Mouse (Mus musculus): ENCODE measurements around the gene Arsg.

Gene Arsg

DNA sequence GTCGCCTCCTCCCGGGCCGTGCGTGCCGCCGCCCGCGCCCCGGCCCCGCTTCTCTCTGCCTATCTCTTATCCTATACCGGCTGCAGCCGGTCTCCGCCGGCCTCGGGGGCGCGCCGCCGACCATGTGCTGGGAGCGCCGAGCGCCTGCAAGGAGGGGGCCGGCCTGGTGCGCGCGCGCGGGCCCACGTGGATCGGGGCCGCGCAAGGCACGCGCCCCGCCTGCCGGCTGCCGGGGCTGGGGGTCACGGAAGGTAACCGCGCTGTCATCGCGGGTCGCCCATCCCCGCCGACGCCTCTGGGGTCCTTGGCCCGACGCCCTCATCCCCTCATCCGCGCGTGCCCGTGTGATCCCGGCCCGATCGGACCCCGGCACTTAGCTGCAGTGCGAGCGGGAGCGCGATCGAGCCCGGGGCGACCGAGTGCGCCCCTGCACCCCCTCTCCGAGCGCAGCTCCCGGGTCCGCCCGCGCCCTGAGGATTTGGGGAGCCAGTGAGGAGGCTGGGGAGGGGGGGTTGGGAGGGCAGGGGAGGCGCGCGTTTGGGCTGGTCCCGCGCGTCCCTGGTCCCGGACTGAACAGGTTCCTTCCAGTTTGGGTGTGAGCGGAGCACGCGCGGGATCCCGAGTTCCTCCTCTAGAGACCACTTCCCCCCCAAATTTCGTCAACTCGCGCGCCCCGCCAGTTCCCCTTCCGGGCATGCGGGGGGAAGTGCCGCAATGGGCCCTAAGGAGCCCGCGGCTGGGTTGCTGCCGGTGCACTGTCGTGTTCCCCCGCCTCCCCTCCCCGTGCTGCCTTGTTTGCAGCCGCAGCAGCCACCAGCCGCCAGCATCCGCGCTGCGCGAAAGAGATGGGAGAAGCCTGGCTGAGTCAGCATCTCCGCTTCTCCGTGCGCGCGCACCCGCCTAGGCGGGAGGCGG is at the start of gene Arsg, which contains the start of gene Slc16a6:
Gene Arsg, plus strand, starts transcription at position 204 of the 915 bp plus-strand sequence.
Gene Slc16a6, minus strand, starts transcription at position 428 of the 915 bp plus-strand sequence.
- peak; percentile 84 to 91 for DNase-seq

DNA sequence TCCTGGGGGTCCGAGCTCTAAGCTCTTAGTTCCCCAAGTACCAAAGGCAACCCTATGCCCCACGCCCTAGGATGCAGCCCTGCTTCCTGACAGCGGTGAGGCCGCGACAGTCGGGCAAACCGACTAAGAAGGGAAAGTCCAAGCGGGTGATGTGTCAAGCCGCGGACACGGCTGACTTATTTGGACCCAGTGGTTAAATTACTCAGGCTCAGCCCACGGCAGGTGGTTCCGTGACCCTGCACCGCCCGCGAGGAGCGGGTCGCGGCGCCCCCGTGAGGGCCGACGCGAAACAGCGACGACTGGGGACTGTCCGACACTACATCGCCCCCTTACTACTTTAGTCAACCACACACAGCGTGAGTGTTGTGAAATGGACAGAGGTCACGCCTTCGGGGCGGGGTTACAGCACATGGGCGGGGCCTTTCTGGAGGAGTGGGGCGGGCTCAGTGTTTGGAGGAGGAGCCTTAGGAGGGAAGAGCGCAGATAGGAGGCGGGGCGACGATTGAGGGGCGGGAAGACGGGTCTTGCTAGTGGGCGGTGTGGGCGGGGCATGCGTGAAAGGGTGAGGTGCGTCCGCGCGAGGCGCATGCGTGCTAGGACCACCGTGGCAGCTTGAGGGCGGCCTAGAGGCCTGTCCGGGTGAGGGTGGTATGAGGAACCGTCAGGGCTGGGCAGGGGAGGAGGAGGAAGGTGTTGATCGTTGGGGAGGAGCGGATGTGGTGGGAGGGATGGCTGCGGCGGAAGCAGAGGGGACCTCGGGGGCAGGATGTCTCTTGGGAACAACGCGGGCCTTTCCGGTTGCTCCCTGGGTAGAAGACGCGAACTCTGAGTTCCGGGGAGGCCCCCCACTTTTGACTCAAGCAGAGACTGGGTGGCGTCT is 47.5 kb upstream of the Arsg start, which contains the start of gene Amz2:
Gene Amz2, plus strand, starts transcription at position 555 of the 880 bp plus-strand sequence.
- peak; percentile 100 for DNase-seq

DNA sequence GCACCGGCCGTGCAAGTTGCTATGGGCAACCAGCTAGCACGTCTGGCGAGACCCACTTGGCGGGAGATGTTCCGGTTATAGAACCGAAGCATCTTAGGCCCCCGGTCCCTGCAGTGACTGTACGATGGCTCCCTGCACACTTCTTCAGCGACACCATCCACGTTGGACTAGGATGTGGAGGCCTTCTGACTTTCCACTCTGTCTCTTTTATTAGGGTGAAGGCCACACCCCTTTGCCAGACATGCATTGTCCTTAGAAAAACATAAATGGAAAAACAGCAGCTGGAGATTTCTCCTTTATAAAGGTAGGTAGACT is 46.9 kb upstream of the Arsg start:
- no peak for DNase-seq

DNA sequence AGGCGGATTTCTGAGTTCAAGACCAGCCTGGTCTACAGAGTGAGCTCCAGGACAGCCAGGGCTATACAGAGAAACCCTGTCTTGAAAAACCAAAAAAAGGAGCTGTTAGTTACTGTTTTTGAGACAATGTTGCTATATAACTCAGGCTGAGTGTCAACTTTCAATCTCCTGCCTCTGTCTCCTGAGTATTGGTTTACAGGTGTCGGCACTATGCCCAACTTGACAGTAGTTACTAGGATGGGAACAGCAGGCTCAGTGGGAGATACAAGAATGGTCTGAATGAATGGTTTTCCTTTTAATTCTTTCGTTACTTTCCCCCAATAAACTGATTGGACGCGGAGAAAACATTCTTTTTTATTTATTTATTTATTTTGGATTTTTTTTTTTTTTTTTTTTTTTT is 45.8 kb upstream of the Arsg start:
- DNase-seq = no peak

DNA sequence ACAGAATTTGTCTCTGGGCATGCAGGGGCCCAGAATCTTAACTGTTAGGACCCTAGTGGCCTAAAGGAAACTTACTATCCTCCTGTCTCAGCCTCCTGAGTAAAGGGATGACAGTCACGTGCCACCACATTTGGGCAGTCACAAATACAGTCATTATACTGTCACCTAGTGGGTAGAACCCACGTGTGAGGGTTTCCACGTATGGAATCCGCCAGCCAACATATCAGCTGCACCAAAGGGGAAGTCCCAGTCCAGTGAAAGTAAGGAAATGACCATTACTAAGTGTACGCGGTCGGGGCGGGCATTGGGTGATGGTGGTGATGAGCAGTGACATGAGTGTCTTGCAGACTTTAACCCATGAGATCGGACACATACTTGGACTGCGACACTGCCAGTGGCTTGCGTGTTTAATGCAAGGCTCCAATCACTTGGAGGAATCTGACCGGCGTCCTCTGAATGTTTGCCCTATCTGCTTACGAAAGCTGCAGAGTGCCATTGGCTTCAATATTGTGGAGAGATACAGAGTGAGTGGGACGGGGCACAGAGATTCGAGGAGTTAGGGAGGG is 38.9 kb upstream of the Arsg start:
- DNase-seq = no peak

DNA sequence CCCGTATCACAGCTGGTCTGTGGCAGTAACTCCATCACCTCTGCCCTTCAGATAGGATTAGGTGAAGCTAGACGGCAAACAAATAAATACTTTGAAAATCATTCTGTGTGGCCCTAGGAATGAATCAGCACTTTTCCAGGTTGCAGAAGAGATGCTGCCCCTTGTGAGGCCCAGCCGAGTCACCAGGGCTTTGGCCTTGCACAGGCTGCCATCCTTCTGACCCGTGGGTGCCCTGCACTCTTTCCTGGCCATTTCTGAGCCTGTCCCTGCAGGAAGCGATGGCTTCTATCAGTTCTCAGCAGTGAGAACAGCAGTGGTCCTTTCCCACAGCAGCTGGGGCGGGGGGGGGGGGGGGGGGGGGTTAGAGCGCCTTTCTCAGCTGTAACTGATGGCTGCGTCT is 36.3 kb upstream of the Arsg start:
- DNase-seq = no peak

DNA sequence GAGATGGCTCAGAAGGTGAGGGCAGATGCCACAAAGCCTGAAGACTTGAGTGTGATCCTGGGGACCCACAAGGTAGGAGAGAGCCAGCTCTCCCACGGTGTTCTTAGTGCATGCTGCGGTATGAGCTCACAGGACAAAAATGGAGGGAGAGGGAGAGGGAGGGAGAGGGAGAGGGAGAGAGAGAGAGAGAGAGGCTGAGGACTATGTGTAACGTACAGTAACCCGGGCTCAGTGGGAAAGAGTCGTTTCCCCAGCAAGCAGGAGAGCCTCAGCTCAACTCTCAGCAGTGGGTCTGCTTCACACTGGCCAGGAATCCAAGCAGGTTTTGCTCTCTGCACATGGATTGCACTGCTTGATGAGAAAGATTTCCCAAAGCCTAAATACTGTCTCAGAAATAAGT is 34.0 kb upstream of the Arsg start:
- DNase-seq = no peak

DNA sequence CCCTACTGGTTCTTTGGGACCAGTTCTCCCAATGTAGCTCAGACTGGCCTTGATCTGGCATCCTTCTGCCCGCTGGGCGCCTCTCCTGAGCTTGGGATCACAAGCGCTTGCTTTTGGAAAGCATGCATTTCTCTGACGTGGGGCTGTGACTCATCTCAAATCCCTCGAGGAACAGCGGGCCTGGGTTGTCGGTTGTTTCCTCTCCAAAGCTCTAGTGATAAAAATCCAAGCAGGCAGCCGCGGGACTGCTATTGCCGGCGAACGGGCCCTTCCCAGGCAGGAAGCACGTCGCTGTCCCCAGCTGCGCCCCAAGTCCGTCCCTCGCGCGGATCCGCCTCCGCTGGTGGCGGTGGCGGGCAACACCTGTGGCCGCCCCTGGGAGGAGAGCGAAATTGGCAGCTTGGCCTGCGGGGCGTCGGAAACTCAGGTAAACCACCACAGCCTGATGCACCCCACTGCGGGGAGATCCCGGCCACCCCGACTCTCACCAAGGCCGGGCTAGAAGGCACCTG is 33.3 kb upstream of the Arsg start:
- peak; percentile 80 to 87 for DNase-seq

DNA sequence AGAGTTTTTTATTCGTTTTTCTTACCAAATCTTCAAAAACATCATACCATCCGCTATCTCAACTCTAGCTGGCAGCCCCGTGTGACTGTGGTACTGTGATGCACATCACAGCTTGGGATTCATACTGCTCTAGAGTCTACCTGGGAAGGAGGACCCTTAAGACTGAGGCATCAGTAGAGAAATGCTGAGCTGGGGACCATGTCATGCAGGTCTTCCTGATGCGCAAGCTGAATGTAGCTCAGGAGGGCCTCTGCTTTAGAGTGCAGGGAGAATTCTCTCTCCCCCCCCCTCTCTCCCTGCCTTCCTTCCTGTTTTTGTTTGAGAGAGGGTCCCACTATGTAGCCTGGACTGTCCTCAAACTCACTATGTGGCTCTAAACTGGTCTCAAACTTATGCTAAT is 32.5 kb upstream of the Arsg start:
- DNase-seq = no peak

DNA sequence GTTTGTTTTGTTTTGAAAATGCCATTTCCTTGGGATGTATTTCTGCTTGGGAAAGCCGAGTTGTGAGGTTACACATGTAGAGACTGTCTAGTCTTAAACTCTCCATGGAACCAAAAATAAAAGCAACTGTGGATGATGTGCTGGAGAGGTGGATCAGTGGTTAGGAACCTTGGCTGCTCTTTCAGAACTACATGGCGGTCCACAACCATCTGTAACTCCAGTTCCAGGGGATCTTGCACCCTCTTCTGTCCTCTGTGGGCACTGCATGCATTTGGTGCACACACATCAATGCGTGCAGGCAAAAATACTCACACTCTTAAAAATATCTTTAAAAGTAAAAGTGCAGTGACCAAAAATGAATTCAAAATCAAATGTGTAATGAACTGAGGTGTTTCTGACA is 32.1 kb upstream of the Arsg start:
- peak; percentile 67 to 68 for DNase-seq

DNA sequence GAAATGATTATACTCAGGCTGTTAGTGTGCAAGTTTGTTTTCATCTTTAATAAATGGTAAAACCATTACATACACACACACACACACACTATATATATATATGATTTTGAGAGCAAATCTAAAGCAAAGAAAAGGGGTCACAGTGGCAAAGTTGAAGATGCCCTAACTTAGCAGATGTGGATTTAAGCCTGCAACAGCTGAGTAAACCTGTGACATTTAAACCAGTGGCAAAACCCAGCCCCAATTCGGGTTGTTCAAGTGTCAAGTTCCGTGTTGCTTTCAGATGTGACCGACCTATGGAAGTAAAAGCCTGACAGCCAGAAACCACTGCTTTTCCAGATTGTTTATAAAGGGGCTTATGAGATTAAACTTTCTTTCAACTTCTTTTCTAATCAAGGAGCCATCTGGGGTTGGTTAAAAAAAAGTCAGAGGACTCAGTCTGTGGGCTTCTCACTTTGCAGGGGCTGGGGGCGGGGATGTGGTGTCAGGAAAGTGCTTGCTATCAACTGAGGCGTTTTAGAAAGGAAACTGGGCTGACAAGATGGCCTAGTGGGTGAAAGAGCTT is 30.9 kb upstream of the Arsg start:
- DNase-seq = no peak

DNA sequence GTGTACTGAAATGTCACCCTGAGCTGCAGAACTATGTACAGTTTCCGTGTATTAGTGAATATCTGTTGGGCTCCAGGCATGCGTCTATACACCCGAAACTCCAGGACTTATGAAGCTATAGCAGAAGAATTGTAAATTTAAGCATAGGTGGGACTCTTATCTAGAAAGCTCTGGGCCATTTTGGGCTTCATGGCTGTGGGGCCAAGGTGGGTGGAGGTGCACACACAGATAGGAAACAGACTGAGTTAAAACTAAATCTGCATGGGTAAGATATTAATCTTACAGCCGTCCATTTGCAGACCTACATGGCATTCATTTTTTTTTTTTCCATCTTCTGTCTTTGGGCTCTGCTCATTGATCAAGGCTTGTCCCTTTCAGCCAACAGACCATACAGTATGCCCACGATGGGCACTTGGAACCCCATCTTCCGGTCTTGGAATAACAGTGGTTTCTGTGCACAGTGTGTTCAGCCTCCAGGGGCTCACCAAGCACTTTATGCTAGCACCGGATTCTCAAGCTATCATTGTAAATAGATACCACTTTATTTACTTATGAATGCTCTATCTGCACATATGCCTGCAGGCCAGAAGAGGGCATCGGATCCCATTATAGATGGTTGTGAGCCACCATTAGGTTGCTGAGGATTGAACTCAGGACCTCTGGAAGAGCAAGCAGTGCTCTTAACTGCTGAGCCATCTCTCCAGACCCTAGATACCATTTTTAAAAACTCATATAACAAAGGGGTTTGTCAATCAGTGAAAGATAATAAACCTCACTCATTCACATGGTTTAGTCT is 29.5 kb upstream of the Arsg start:
- DNase-seq = no peak

DNA sequence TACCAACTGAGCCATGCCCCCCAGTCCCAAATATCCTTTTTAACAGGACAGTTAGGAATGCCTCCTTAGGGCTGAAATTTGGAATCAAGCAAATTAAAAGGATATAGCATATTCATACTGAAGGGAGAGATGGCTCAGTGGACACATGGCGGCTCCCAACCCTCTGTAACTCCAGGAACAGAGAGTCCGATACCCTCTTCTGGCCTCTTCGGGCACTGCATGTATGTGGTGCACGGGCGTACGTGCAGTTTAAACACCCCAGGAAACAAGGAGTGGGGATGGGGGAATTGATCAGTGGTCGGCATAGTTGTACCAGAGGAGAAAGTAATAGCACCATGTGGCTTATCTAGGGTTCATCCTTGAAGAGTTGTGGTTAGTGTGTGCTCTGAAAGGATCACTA is 28.6 kb upstream of the Arsg start:
- peak; percentile 56 to 60 for DNase-seq

DNA sequence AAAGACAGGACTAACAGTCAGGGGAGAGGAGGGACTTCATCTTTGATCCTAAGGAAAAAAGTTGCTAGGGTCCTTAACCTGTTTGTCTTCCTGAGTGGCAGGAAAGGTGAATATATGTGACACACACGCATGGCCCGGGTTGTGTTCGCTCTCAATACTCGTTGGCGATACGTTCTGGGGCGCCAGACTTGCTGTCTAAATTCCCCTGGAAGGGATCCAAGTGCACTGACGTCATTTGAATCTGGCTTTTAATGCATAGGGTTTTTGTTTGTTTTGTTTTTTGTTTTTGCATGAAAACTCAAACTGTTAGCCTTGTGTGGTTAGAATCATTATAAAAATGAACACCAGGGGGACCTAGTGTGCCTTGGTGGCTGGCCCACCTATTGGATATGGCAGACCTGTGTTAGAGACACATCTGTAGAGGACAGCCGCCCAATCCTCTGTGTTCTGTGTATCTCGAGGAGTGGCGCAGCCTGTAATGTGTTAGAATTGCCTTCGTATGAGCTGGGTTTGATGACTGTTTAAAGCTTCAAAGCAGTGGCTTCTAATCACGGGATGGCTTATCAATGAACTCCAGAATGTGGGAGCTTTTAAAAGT is 27.6 kb upstream of the Arsg start:
- DNase-seq = peak in 1 of 2 experiments; percentile 31

DNA sequence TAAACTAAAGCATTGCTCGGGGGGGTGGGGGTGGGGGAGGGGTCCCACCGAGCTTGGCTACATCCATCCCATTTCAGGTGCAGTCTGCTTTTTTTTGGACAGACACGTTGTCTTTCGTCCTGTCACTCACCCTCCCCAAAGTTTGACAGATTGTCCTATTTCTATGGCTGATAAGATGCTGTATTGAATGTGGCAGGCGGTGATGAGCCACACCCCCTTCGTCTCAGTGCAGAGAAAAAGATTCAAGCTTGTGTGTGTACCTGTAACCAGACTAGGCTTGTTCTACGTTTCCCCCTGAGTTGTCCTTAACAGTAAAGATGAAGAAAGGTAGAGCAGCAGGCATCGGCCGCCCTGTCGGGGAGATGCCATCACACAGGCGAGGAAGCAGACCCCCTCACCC is 22.0 kb upstream of the Arsg start:
- no peak for DNase-seq

DNA sequence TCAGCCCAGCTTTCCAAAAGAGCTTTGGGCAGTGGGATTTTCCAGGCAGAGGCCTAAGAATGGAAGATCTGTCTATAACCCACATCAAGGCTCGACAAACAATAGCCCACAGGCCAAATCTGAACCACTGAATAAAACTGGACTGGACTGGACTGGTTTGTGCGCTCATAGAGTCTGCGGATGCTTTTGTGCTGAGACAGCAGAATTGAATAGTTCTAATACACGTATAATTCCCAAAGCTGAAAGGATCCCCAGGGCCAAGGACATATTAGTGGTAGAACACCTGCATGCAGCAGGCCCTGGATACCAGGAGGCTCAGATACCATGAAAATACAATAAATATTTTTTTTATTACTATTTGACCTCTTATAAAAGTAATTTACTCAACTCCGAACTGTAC is 16.9 kb upstream of the Arsg start:
- DNase-seq = no peak

DNA sequence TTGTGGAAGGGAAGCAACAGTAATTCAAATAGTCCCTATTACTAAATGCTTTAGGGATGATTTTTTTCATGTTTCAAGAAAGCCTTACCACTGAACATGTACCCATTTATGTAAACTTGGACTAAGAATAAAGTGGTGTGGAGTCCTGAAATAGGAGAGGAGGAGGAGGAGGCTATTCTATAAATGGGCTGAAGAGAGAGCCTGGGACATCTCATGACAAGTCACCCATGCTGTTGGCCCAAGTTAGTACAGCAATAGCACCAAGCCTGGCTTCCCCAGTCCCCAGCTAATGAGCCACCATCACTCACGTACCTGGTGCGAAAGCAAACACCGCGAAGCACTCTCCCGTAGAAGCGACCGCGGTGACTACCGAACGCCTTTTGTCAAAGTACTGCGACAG is 15.0 kb upstream of the Arsg start:
- DNase-seq = no peak

DNA sequence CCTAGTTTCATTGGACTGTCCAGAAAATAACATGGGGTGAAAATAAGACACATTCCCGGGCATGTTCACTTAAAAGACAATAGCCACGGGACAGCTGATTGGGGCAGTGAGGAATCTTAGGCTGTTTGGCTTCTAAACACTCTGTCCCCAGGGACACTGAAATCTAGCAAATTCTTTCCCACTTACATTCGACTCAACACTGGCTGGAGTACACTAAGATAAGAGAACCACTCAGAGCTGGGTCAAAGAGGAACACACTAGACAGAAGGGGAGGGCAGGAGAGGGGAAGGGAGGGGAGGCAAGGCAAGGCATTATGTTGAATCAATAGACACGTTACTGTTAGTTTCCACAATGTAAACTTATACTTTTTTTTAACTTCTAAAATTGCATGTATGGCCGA is 12.6 kb upstream of the Arsg start:
- DNase-seq = no peak

DNA sequence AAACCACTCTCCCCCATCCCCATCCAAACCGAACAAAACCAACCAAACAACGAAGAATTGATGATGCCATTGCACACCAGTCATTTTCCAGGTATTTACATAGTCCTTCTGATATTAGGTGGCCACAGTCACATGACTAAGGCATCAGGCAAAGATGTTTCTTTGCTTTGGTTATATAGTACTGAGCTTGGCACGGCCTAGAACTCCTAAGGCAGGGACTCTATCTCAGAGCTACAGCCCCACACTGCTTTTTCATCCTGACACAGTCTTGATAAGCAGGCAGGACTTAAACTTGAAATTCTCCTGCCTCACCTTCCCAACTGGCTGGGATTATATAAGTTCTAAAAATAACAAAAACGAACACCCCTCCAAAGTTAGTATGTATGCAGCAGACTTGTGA is 8.1 kb upstream of the Arsg start:
- no peak for DNase-seq

DNA sequence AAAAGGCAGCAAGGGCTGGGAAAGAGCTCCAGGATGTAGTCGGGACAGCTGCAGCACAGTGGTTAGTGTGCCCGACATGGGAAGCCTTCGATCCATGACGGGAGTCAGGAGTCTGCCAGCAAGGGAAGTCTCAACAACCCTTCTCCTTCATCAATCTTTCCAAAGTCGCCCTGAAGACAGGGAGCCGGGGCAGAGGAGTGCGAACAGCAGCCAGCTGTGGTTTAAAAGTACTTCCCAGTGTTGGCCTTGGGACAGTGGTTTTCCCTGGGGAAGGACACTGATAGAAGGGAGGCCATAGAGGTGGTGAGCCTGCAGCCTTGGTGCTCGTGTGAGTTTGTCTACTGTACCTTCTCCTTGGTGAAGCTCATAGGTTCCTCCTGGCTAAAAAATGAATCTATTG is 6.2 kb upstream of the Arsg start:
- DNase-seq = peak in 1 of 2 experiments; percentile 22

DNA sequence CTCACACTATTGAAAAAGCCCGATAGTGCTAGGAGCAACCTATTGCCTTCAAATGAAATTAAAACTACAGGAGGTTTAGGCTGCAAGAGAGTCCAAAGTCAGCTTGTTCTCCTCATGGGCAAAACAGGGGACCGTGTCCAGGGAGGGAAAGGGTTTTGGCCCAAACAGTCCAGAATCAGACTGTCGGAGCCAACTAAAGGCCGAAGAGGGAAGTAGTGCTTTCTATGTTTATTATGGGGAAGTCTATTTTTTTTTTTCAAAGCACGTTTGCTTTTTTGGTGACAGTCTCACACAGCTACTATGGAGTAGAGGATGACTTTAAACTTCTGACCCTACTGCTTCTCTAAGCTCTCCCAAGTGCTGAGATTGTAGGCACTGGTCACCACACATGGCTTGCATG is 5.0 kb upstream of the Arsg start:
- no peak for DNase-seq

DNA sequence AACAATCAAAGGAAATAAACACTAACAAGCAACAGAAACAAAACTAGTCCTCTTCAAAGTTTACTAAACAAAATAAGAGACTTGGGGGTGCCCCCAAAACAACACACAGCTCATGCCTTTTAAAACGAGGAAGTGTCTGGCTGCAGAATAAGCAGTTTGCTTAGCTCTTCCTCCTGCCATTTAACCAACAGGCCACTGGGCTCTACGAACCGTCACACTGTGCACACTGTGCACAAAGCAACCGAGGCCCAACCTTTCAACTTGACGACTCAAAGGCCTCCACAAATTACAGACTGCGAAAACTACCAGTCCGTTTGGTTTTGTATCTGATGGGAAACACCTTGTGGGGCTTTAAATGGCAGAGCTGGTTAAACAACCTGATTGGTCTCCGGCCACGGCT is 3.0 kb upstream of the Arsg start:
- no peak for DNase-seq

Measured in kidney, postnatal 4 days (tissue).